Mouse (Mus musculus): ENCODE measurements around the gene Rnf113a2.

GRCm38 (mm10) chr12:84450351-84450717, 33.3 kb downstream of the Rnf113a2 start:
- no peak for TF ChIP-seq CTCF (IDR thresholded peaks at IDR 0.05; ENCODE audit: control insufficient read depth, insufficient read depth, insufficient replicate concordance, low read depth, low read length)
- TF ChIP-seq POLR2A (IDR thresholded peaks at IDR 0.05; ENCODE audit: control insufficient read depth, low read depth, low read length): no peak
